ENCODE assay signal across 12 mouse cellular contexts in genomic region chr16:22698846-22699760, GRCm38 (mm10). TPM values are rescaled to one million over a fixed set of nuclear protein-coding genes. Genes with fewer than 3 reads are reported as not detected.
DNase-seq lines count a peak whose midpoint lies in the region; ATAC-seq and TF ChIP-seq lines count a peak whose summit lies in the region.
"Had no signal": no experiment of that assay in that cellular context is flagged by ENCODE, and none has a peak within 500 bp of the region (broad histone marks: within the 10 kb centered on the region; RNA-seq: fewer than 3 reads in every experiment).

No protein-coding gene starts in this region.

- WGBS in intestine, embryonic 16.5 days: 74% methylated on average over 13 of the region's 13 CpGs

- no peak overlapping the region for H3K4me3 ChIP-seq in CH12.LX (replicated peaks in 1 of 3; ENCODE audit: low read depth in 2 of 3, low read length in 2 of 3, poor library complexity in 1 of 3)
- no peak overlapping the region for H3K4me3 ChIP-seq in intestine, embryonic 16.5 days (ENCODE audit: low read length)
- H3K4me3 ChIP-seq: hindbrain, embryonic 15.5 days; left cerebral cortex, adult 2 months; lung, embryonic 15.5 days had no signal

- ATAC-seq in cerebellum, adult (ENCODE audit: insufficient number of reproducible peaks, low FRiP score, low TSS enrichment): no peak
- ATAC-seq in CD4-positive, CD25-positive, alpha-beta regulatory T cell, adult 4 months: no peak
- ATAC-seq in intestine, embryonic 16.5 days: no peak

- dilution Hi-C loops in CH12.LX (cut with MboI; ENCODE audit: extremely low pct_ligation_motif_present, extremely low pct_unique_long_range_greater_than_20kb, low sequenced_read_pairs): no loop called here

- no peak; the same call in 1 of the 2 replicates for TF ChIP-seq RAD21 in CH12.LX (IDR thresholded peaks at IDR 0.05; ENCODE audit: low read depth, low read length)

- H3K27ac ChIP-seq in CH12.LX (ENCODE audit: insufficient read depth, low read depth): peak overlapping the region; percentile 49
- H3K27ac ChIP-seq in intestine, embryonic 16.5 days (ENCODE audit: low read length): no peak overlapping the region
- H3K27ac ChIP-seq: hindbrain, embryonic 15.5 days; left cerebral cortex, adult 2 months; lung, embryonic 15.5 days had no signal

- H3K4me1 ChIP-seq in CH12.LX (ENCODE audit: control insufficient read depth in 1 of 2, insufficient read depth in 2 of 2): peaks cover 18 to 29% of the 10 kb centered on the region in 2 experiments
- H3K4me1 ChIP-seq in intestine, embryonic 16.5 days (ENCODE audit: control insufficient read depth, insufficient read depth, low read length): no peaks in the 10 kb centered on the region
- H3K4me1 ChIP-seq: hindbrain, embryonic 15.5 days; lung, embryonic 15.5 days had no signal

- no peak for TF ChIP-seq CTCF in CH12.LX (conservative IDR thresholded peaks at IDR 0.05 in 1 of 2, IDR thresholded peaks at IDR 0.05 in 1 of 2; ENCODE audit: low read depth in 2 of 2, low read length in 2 of 2)

- H3K9me3 ChIP-seq in CH12.LX (replicated peaks; ENCODE audit: low read length): no peaks in the 10 kb centered on the region
- no peaks in the 10 kb centered on the region for H3K9me3 ChIP-seq in intestine, embryonic 16.5 days (ENCODE audit: control insufficient read depth, low read length)
- H3K9me3 ChIP-seq: hindbrain, embryonic 15.5 days; lung, embryonic 15.5 days had no signal

- TF ChIP-seq POLR2A in CH12.LX (IDR thresholded peaks at IDR 0.05; ENCODE audit: low read depth, low read length): no peak; the same call in 1 of the 2 replicates

- H3K9ac ChIP-seq in CH12.LX (ENCODE audit: insufficient read depth, low read depth): peak overlapping the region; percentile 14; the same call in 1 of the 2 replicates
- no peak overlapping the region for H3K9ac ChIP-seq in intestine, embryonic 16.5 days (ENCODE audit: low read depth, low read length)
- H3K9ac ChIP-seq: hindbrain, embryonic 15.5 days; lung, embryonic 15.5 days had no signal

- intact Hi-C loops in heart, postnatal 25 days (cut with DNase I): no loop called here

- peak; percentile 56 to 64 for DNase-seq in cerebellum, adult 18-20 months
- DNase-seq in CH12.LX (ENCODE audit: extremely low read depth): peak; percentile 82
- peak; percentile 15 for DNase-seq in fibroblast of lung, adult 2 months (ENCODE audit: low read depth)
- peak; percentile 55 for DNase-seq in heart, postnatal 25 days (ENCODE audit: low spot score)
- DNase-seq in layer of hippocampus, adult 11-12 months (ENCODE audit: low spot score): no peak
- DNase-seq: thymus, adult 2 months had no signal

- in situ Hi-C loops in CH12.LX (cut with MboI; ENCODE audit: low pct_ligation_motif_present, low pct_unique_long_range_greater_than_20kb, low sequenced_read_pairs): loop anchor here (10.0 kb wide), 1 partner anchor 384 kb away; no protein-coding TSS in a partner anchor

- H3K27me3 ChIP-seq in CH12.LX (replicated peaks): no peaks in the 10 kb centered on the region
- no peaks in the 10 kb centered on the region for H3K27me3 ChIP-seq in intestine, embryonic 16.5 days (replicated peaks; ENCODE audit: control insufficient read depth, insufficient read depth, low read length)
- H3K27me3 ChIP-seq: hindbrain, embryonic 15.5 days; lung, embryonic 15.5 days had no signal

- no peaks in the 10 kb centered on the region for H3K79me2 ChIP-seq in CH12.LX (replicated peaks; ENCODE audit: control insufficient read depth, extremely low read depth, insufficient read depth, poor library complexity, severe bottlenecking)

- peak; percentile 71 for TF ChIP-seq EP300 in CH12.LX (IDR thresholded peaks at IDR 0.05; ENCODE audit: low read length)

- H3K4me2 ChIP-seq in CH12.LX (ENCODE audit: insufficient read depth, low read depth, poor library complexity, severe bottlenecking): peak overlapping the region; percentile 65
- H3K4me2 ChIP-seq in intestine, embryonic 16.5 days (ENCODE audit: low read depth, low read length): no peak overlapping the region
- H3K4me2 ChIP-seq: hindbrain, embryonic 15.5 days; lung, embryonic 15.5 days had no signal

- no peaks in the 10 kb centered on the region for H3K36me3 ChIP-seq in CH12.LX (replicated peaks in 1 of 2; ENCODE audit: control insufficient read depth in 1 of 2, insufficient read depth in 1 of 2, low read length in 1 of 2)
- no peaks in the 10 kb centered on the region for H3K36me3 ChIP-seq in intestine, embryonic 16.5 days (ENCODE audit: control insufficient read depth, insufficient read depth, low read length)
- H3K36me3 ChIP-seq: hindbrain, embryonic 15.5 days; lung, embryonic 15.5 days had no signal

TF ChIP-seq in CH12.LX, 34 proteins besides CTCF, POLR2A, EP300 and RAD21:
- TF ChIP-seq SIN3A (IDR thresholded peaks at IDR 0.05; ENCODE audit: low read length): peak; percentile 81; the same call in 1 of the 2 replicates
- peak; percentile 74; the same call in 1 of the 2 replicates for TF ChIP-seq MEF2A (IDR thresholded peaks at IDR 0.05; ENCODE audit: borderline replicate concordance, low read depth, low read length)
- no peak for TF ChIP-seq KAT2A (IDR thresholded peaks at IDR 0.05; ENCODE audit: insufficient replicate concordance, low read length)
- TF ChIP-seq ZMIZ1 (IDR thresholded peaks at IDR 0.05; ENCODE audit: low read depth, low read length): peak; percentile 47; the same call in 1 of the 2 replicates
- no peak for TF ChIP-seq ELF1 (IDR thresholded peaks at IDR 0.05; ENCODE audit: low read depth, low read length)
- TF ChIP-seq MAFK (IDR thresholded peaks at IDR 0.05; ENCODE audit: insufficient replicate concordance, low read length): peak; percentile 51; the same call in 1 of the 2 replicates
- no peak for TF ChIP-seq UBTF (IDR thresholded peaks at IDR 0.05; ENCODE audit: low read depth, low read length)
- peak; percentile 75 for TF ChIP-seq JUND (conservative IDR thresholded peaks at IDR 0.05; ENCODE audit: low read depth, low read length)
- TF ChIP-seq POLR2AphosphoS2 (IDR thresholded peaks at IDR 0.05; ENCODE audit: low read depth, low read length): no peak
- TF ChIP-seq CHD2 (IDR thresholded peaks at IDR 0.05; ENCODE audit: low read length): peak; percentile 87
- no peak; the same call in 1 of the 2 replicates for TF ChIP-seq MXI1 (IDR thresholded peaks at IDR 0.05; ENCODE audit: low read depth, low read length)
- TF ChIP-seq USF2 (conservative IDR thresholded peaks at IDR 0.05; ENCODE audit: low read depth, low read length): peak; percentile 40
- TF ChIP-seq TBP (conservative IDR thresholded peaks at IDR 0.05; ENCODE audit: low read depth, low read length): 0 out of 2 replicates have a peak, but pooled peaks have one; percentile 13
- peak; percentile 96 for TF ChIP-seq IRF4 (IDR thresholded peaks at IDR 0.05; ENCODE audit: low read depth, low read length)
- TF ChIP-seq HCFC1 (IDR thresholded peaks at IDR 0.05; ENCODE audit: low read depth, low read length): peak; percentile 41; the same call in 1 of the 2 replicates
- TF ChIP-seq NELFE (IDR thresholded peaks at IDR 0.05; ENCODE audit: low read depth, low read length): peak; percentile 53; the same call in 1 of the 2 replicates
- TF ChIP-seq PAX5 (IDR thresholded peaks at IDR 0.05; ENCODE audit: low read length): no peak
- TF ChIP-seq RCOR1 (conservative IDR thresholded peaks at IDR 0.05; ENCODE audit: low read depth, low read length): peak; percentile 84; the same call in 1 of the 2 replicates
- TF ChIP-seq MAX (IDR thresholded peaks at IDR 0.05; ENCODE audit: low read length): peak; percentile 80; the same call in 1 of the 2 replicates
- TF ChIP-seq NRF1 (IDR thresholded peaks at IDR 0.05; ENCODE audit: low read depth, low read length): no peak; the same call in 1 of the 2 replicates
- peak; percentile 22; the same call in 1 of the 2 replicates for TF ChIP-seq ZNF384 (IDR thresholded peaks at IDR 0.05; ENCODE audit: low read depth, low read length)
- TF ChIP-seq BHLHE40 (IDR thresholded peaks at IDR 0.05; ENCODE audit: low read depth, low read length): peak; percentile 70
- peak; percentile 72 for TF ChIP-seq MYC (IDR thresholded peaks at IDR 0.05; ENCODE audit: low read depth, low read length)
- TF ChIP-seq TCF12 (IDR thresholded peaks at IDR 0.05; ENCODE audit: low read depth, low read length): peak; percentile 80; the same call in 1 of the 2 replicates
- peak; percentile 65 for TF ChIP-seq USF1 (IDR thresholded peaks at IDR 0.05; ENCODE audit: low read depth, low read length)
- TF ChIP-seq SMC3 (IDR thresholded peaks at IDR 0.05; ENCODE audit: low read depth, low read length): peak; percentile 15; the same call in 1 of the 2 replicates
- TF ChIP-seq MAZ (IDR thresholded peaks at IDR 0.05; ENCODE audit: low read depth, low read length): peak; percentile 94; the same call in 1 of the 2 replicates
- TF ChIP-seq GABPA (IDR thresholded peaks at IDR 0.05; ENCODE audit: insufficient replicate concordance, low read depth, low read length): no peak
- no peak for TF ChIP-seq ZKSCAN1 (IDR thresholded peaks at IDR 0.05; ENCODE audit: borderline replicate concordance, low read depth, low read length)
- no peak; the same call in 1 of the 2 replicates for TF ChIP-seq CHD1 (IDR thresholded peaks at IDR 0.05; ENCODE audit: low read depth, low read length)
- TF ChIP-seq E2F4 (IDR thresholded peaks at IDR 0.05; ENCODE audit: insufficient replicate concordance, low read depth, low read length): no peak
- peak; percentile 65 for TF ChIP-seq JUN (IDR thresholded peaks at IDR 0.05; ENCODE audit: insufficient read depth, low read depth, low read length)
- TF ChIP-seq ETS1 (conservative IDR thresholded peaks at IDR 0.05; ENCODE audit: low read depth, low read length): peak; percentile 90
- TF ChIP-seq ZC3H11A (IDR thresholded peaks at IDR 0.05; ENCODE audit: low read depth, low read length): no peak
TF ChIP-seq in CH12.LX: peak in this region for 22.

RNA-seq across cellular contexts. Expression of gene Dgkg, which starts 42.1 kb away (rescaled TPM):
- total RNA-seq in CH12.LX (2012; rRNA removed): 7.2 and 9.2 TPM in 2 replicates
- 2.3 and 3.0 TPM in 2 replicates for total RNA-seq in CH12.LX (2014; rRNA removed)
- 2.0 TPM in 2 replicates for polyA plus RNA-seq in CH12.LX (2012; ENCODE audit: insufficient read length, low read depth)
- under 1 TPM; 0.50 to 0.57 TPM for total RNA-seq in heart, postnatal 25 days (2021)
- polyA plus RNA-seq in CD4-positive, CD25-positive, alpha-beta regulatory T cell, adult 4 months (2017; shearing (Covaris generic)): 1 to 10 TPM in 1 of 2 experiments, under 1 TPM in 1; 0.80 to 2.1 TPM
- 5.5 and 5.9 TPM in 2 replicates for polyA plus RNA-seq in intestine, embryonic 16.5 days (2015; fragmentation: Nextera tagmentation; extraction: Ambion mirVana)
